Mouse (Mus musculus) MEL (cell line): ENCODE results near the gene Cdc7.

ENCODE experiments used
- CHD1 ChIP-seq: IDR thresholded peaks from 2 replicates; pipeline ENCODE4 v1.6.1; 2012; ENCODE audit warnings: low read depth, mild to moderate bottlenecking, inconsistent platforms, low read length, improper control_type of control experiment
- CTCF ChIP-seq, 3 experiments: IDR thresholded peaks in 2 of 3; conservative IDR thresholded peaks in 1 of 3; 2 replicates each; pipeline ENCODE4 v1.5.1; 2011 to 2012; ENCODE audit warnings: low read length in 3 of 3, low read depth in 2 of 3, mild to moderate bottlenecking in 2 of 3, improper control_type of control experiment in 1 of 3, inconsistent platforms in 1 of 3, mixed read lengths in 1 of 3, moderate library complexity in 1 of 3; ENCODE audit not compliant: control insufficient read depth in 1 of 3, insufficient read depth in 1 of 3, poor library complexity in 1 of 3, severe bottlenecking in 1 of 3
- EP300 ChIP-seq, 2 experiments: IDR thresholded peaks; 2 replicates each; pipeline ENCODE4 v1.6.1; 2011; ENCODE audit warnings: improper control_type of control experiment in 2 of 2, low read length in 2 of 2, low read depth in 1 of 2, mild to moderate bottlenecking in 1 of 2
- JUND ChIP-seq: IDR thresholded peaks from 2 replicates; pipeline ENCODE4 v1.6.1; 2011; ENCODE audit warnings: low read depth, mild to moderate bottlenecking, improper control_type of control experiment, low read length
- MYC ChIP-seq: IDR thresholded peaks from 2 replicates; pipeline ENCODE4 v1.6.1; 2011; ENCODE audit warnings: low read depth, mild to moderate bottlenecking, low read length, improper control_type of control experiment, moderate library complexity
- RAD21 ChIP-seq: IDR thresholded peaks from 2 replicates; pipeline ENCODE4 v1.6.1; 2011; ENCODE audit warnings: mild to moderate bottlenecking, low read depth, low read length, improper control_type of control experiment
- TAL1 ChIP-seq: IDR thresholded peaks from 2 replicates; pipeline ENCODE4 v1.6.1; 2012; ENCODE audit warnings: mild to moderate bottlenecking, inconsistent platforms, low read length, moderate library complexity, mixed read lengths
- UBTF ChIP-seq: IDR thresholded peaks from 2 replicates; pipeline ENCODE4 v1.6.1; 2012; ENCODE audit warnings: low read depth, mild to moderate bottlenecking, inconsistent platforms, low read length, improper control_type of control experiment, moderate library complexity, borderline replicate concordance; ENCODE audit not compliant: insufficient read depth
- USF1 ChIP-seq: IDR thresholded peaks from 2 replicates; pipeline ENCODE4 v1.6.1; 2014; ENCODE audit warnings: low read depth, mild to moderate bottlenecking, inconsistent platforms, low read length, improper control_type of control experiment, moderate library complexity
- ZNF384 ChIP-seq: IDR thresholded peaks from 2 replicates; pipeline ENCODE4 v1.6.1; 2012; ENCODE audit warnings: low read depth, mild to moderate bottlenecking, inconsistent platforms, low read length, improper control_type of control experiment

- TF ChIP-seq JUND (no peak), USF1 (no peak), CTCF (IDR thresholded peaks at IDR 0.05 in 2 of 3, conservative IDR thresholded peaks at IDR 0.05 in 1 of 3; ENCODE audit: control insufficient read depth in 1 of 3, insufficient read depth in 1 of 3, low read depth in 2 of 3, low read length in 3 of 3, poor library complexity in 1 of 3, severe bottlenecking in 1 of 3) (no peak), EP300 (IDR thresholded peaks at IDR 0.05; ENCODE audit: low read depth in 1 of 2, low read length in 2 of 2) (no peak), MYC (no peak), UBTF (no peak), ZNF384 (no peak), RAD21 (no peak), CHD1 (no peak), TAL1 (no peak)
Measured at GRCm38 (mm10) chr5:107019057-107019456, 54.9 kb downstream of the Cdc7 start.
